Mouse (Mus musculus): ENCODE data around the gene Ccdc50.

DNA sequence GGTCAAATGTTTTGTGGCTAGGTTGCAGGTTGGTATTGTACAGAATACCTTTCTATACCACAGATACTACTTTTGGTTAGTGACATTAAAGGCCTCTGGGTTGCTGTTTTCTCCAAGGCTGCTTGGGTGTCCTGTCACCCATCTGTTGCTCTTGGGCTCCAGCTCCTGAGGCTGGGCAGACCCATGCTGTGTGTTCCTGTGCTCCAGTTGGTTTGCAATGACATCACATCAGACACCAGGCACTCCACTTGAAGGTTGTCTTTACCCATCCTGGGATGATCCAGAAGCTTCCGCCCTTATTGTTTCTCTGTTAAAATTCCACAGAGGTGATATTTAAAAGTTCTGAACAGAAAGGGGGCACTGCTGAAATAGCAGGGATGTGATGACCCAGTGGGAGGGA is 8.3 kb downstream of the Ccdc50 start:
- TF ChIP-seq POLR2A (IDR thresholded peaks at IDR 0.05; ENCODE audit: insufficient read length, low read depth): no peak
- no peak for TF ChIP-seq POLR2AphosphoS2 (IDR thresholded peaks at IDR 0.05; ENCODE audit: insufficient read length, low read depth)
- TF ChIP-seq E2F4 (IDR thresholded peaks at IDR 0.05; ENCODE audit: insufficient read depth): no peak
- no peak for TF ChIP-seq REST (IDR thresholded peaks at IDR 0.05; ENCODE audit: insufficient read depth, insufficient read length)
- no peak for TF ChIP-seq MAX (IDR thresholded peaks at IDR 0.05; ENCODE audit: low read depth)
- TF ChIP-seq MYOG (IDR thresholded peaks at IDR 0.05; ENCODE audit: control insufficient read depth in 1 of 3, insufficient read depth in 1 of 3, insufficient read length in 2 of 3, low read depth in 2 of 3): no peak
- no peak for TF ChIP-seq TCF12 (IDR thresholded peaks at IDR 0.05; ENCODE audit: insufficient read depth, poor library complexity, severe bottlenecking)
- no peak for TF ChIP-seq USF1 (IDR thresholded peaks at IDR 0.05; ENCODE audit: low read depth)
- no peak for TF ChIP-seq SRF (IDR thresholded peaks at IDR 0.05; ENCODE audit: control insufficient read depth, insufficient read length, low read depth)
- no peak for TF ChIP-seq CEBPB (IDR thresholded peaks at IDR 0.05; ENCODE audit: insufficient read depth, poor library complexity, severe bottlenecking)
- no peak for TF ChIP-seq MYOD1 (IDR thresholded peaks at IDR 0.05; ENCODE audit: control insufficient read depth in 1 of 3, insufficient read length in 2 of 3, low read depth in 2 of 3)
- TF ChIP-seq TCF3 (IDR thresholded peaks at IDR 0.05; ENCODE audit: insufficient read length, low read depth): no peak
